Mouse (Mus musculus) adrenal gland, adult 8-10 months (tissue): ENCODE data around the gene Atxn7. TPM values are rescaled to one million over a fixed set of nuclear protein-coding genes. Genes with fewer than 3 reads are reported as not detected.
"Not testable (repeated sequence)": the region's sequence is repeated elsewhere in the genome, so short reads cannot be mapped to it uniquely, and the experiment has no call there.

Experiments
- DNase-seq: peaks from one replicate; pipeline ENCODE4 v3.0.0; 2022
- total RNA-seq, 4 experiments: library from RNA; stranded (reverse); gene quantifications; 2 replicates each; pipeline ENCODE4 v1.2.4; 2022

The Atxn7 gene
- total RNA-seq, 4 experiments from 2014 or later, result 20.2 to 34.2 (median 26.0) TPM

DNA sequence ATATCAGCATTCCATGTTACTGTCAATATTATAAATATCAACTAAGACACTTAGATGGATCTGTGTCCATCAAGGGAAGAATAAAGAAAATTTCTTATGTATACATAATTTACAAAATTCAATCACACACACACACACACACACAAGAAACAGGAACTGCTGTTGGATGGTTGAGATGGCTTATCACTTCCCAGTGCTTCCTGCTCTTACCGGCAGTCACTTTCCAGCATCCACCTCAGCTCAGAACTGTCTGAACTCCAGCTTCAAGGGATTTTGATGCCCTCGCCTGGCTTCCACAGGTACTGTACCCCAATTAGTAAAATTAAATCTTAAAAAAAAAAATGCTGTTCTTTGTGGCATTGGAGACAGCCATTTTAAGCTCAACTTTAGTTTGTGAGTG is 27.2 kb downstream of the Atxn7 start:
- DNase-seq, result no peak

GRCm38 (mm10) chr14:13990741-13991140 is 29.5 kb downstream of the Atxn7 start:
- DNase-seq, result no peak

DNA sequence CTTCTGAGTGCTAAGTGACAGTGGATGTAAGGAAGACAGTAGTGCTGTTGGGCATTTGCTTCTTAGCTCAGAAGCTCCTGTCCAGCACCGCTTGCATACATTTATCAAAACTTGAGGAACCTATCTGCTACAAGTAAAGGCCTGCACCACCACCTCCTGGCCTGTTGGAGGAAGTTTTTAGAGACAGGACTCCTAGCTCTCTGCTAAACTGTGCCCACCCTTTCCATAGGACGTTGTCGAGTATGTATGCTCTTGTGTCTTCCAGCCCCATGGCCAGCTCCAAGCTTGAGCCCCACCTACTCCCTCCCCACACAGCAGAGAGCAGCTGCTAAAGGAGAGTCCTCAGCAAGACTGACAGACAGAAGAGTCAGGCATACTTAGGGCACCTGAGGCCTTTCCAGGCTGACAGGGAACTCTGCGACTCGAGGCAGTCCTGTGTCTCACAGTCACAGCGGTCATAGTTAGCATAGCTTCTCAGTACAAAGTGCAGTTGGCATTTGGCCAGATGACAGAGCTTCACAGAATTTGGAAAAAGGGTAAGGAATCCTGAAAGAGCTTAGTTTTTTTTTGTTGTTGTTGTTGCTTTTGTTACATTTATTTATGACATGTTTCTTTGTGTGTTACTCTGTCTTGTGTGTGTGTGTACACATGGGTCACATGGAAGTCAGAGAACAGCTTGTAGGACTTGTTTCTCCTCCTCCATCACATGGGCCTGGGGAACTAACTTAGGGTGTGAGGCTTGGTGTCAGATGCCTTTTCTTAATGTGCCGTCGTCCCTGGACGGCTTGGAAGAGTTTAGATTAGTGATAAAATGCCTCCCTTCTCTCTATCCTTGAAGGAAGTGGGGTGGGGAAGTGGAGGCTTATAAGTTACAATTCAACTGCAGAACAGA is 34.2 kb downstream of the Atxn7 start:
- DNase-seq, result no peak

DNA sequence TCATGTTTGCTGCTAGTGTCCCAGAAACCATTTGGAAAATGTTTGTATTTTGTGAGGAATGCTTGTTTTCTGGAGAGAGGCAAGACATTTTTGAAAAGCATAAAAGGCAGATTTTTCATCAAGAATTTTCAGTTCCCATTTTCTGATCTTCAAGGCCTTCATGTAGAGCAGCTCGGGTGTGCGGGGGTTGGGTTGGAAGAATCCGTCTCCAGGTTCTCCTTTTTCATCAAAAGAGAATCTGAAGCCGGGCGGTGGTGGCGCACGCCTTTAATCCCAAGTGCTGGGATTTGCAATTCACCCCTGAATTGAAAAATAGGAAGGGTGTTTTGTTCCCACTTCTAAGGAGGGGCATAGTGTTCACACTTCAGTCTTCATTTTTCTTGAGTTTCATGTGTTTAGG is 41.5 kb downstream of the Atxn7 start:
- no peak for DNase-seq

DNA sequence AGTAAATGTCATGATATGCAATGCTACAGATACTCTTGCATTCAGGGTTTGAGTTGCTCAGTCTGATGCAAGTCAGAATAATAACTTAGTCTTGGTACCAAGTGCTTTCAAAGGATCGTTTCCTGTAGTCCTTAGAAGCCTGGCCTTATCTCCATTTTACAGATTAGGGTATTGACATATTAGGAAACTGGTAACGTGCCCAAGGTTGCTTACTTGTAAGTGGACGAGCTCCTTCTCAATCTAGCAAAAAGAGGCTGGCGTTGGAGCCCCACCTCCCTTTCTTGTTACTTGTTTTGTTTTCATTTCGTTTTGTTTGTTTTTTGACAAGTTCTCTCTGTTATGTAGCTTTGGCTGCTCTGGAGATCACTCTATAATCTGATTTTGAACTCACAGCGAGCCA is 48.5 kb downstream of the Atxn7 start:
- no peak for DNase-seq

GRCm38 (mm10) chr14:14012383-14013251 is 51.4 kb downstream of the Atxn7 start:
- peak; percentile 84 for DNase-seq

GRCm38 (mm10) chr14:14013252-14013711 is 52.0 kb downstream of the Atxn7 start:
- peak; percentile 40 for DNase-seq

DNA sequence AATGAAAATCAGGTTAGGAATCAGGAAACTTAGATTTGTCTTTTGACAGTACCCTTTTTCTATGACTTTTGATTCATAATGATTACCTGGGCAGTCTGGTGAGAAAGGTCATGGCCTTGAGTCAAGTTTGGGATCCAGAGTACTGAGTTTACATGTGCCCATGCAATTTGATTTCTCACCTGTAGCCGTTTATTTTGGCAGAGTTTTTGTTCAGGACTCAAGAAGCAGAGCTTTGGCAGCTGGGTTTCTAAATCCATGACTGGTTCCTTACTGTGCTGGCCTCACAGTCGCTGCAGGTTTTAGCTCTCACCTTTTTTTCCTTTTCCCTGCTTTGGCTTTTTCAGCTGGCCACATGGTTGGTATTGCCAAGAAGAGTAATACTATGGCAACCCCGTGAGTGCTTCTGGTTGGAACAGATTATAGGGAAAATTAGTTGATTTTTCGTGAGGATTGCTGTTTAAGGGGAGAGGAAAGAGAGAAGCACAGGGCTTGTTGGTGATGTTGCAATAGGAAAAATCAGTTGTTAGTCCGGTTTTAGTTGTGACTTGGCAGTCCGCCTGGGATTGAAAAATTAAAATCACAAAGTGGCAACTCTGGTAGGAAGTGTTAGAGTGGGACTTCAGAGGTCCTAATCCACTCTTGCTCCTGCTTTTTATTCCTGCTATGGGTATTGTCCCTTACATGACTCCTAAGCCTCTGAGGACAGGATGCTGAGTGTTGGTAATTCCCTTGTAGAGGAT is 53.6 kb downstream of the Atxn7 start:
- DNase-seq, result no peak

DNA sequence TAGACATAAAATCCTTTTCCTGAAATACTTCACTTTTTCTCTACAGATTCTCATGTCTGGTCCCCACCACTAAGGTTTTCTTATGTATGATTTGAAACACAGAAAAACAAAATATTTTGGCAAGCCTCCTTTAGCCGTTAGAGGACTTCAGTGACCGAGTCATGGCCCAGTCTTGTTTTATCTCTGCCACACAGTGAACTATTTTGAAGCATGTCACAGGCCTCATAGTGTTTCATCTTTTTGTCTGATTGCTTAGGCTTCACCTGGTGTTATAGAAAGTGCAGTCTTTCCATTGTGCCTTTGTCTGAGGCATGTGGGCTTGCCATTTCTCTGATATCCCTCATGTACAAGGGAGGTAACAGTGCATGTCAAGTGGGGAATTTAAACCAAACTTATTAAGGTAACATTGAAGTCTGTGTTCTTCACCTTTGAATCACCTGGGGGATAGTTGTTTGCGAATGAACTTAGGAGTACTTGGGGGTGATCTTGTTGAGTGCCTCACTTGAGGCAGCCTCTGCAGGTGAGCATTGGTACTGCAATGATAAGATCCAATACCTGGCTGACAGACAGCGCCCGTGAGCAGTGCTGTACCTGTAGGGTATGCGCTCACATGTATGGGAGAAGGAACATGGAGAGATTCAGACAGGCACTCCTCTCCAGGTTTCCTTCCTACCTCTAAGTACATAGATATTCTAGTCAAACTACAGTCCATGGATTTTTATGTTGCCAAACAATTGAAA is 58.1 kb downstream of the Atxn7 start:
- no peak for DNase-seq

DNA sequence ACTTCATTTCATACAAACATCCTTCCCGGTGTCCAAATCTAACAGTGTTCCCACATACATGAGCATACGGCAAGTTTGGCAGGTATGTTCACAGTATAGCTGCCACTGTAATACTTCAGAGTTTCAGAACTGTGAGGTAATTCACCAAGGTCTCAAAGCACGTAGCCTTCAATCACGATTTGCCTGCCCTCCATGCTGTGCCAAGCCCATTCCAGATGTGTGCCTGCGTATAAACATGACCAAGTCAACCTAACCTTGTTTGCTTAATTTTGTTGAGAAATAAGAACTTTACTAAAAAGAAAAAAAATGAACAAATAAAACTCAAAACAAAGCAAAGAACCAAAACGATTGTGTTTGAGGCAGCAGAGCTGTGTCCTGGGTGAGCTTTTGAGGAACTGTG is 60.0 kb downstream of the Atxn7 start:
- no peak for DNase-seq

DNA sequence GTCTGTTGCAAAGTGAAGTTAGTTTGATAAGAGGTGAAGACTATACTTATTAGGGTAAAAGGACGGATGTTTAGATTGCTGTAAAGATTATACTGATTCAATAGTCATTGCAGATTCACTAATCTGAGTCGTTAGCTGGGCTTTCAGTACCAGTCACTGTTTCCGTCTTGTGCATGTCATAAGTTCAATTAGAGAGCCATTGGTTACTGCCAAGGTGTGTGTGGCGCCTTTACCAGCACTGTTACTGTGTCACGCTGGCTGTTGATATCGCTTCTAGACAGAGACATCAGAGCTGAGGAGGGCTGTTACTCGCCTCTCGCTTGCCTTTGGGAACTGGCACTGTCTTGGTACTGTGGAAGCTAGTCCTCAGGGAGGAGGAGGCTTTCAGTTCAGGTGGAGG is 64.6 kb downstream of the Atxn7 start:
- no peak for DNase-seq

DNA sequence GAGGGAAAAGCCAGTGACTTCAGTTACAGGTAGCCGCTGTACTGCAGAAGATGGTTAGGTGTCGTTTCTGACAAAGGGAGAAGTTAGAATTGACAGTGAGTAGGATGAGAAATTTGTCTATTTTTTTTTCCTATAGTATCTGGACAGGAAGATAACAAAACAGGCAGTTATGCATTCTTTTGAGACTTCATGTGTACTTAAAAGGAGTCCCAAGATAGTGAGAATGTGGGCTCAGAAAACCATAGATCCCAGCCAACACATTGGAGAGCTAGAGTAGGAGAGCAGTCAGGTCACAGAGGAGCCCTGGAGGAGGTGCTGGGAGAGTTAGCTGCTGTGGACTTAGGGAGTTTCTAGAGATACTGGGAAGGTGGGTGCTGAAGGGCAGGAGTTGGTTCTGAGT is 69.4 kb downstream of the Atxn7 start:
- DNase-seq, result no peak

- no peak for DNase-seq
Observed at GRCm38 (mm10) chr14:14032842-14033241, 71.6 kb downstream of the Atxn7 start.

DNA sequence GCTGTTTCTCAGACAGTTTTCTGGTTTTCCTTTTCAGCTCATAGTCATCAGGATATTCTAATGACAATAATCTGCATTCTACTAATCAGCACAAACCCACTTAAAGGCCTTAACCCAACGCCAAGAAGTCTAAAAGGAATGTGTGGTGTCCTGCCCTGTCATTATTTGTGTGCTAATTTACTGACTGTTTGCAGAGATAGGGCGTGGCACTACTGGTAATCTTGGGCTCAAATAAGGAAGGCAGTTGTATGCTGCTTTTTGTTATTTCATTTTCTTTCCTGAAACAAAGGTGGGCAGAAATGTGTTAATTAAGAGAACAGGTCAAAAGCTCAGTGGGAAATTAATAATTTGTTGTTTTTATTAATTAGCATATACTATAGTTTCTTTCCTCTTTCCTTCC is 75.1 kb downstream of the Atxn7 start:
- no peak for DNase-seq

DNA sequence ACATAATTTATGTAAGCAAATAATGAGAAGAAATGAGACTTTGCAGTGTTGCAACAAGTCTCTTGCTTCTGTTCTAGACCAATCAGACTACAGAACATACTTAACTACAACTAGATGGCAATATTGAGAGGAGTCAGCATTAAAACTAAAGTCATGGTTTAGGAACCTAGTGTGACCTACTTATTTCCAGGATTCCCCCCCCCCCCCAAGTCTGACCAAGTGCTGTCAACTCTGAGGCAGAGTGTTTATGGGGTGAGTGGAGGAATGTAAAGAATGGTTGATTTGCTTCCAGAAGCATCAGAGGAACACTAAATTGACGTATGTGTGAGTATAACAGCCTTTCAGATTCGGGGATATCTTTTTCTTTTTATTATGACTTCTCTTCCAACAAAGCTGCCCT is 77.0 kb downstream of the Atxn7 start:
- DNase-seq, result no peak

DNA sequence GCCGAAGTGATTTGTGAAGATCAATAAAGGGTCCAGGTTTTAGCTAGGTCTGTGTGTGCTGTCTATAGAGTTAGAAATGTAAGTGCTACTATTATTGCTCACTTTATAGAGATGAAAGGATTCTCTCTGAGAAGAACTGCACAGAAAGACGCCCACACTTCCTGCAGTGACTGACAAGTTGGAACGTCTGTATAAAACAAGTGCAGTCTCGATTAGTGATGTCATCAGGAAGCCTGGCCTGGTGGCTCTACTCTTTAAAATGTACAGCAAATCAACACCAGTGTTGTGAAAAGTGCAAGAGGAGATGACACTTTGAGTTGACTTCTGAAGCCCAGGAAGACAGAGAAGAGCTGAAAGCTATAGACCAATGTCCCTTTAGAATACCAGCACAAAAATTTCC is 81.1 kb downstream of the Atxn7 start:
- DNase-seq, result no peak

DNA sequence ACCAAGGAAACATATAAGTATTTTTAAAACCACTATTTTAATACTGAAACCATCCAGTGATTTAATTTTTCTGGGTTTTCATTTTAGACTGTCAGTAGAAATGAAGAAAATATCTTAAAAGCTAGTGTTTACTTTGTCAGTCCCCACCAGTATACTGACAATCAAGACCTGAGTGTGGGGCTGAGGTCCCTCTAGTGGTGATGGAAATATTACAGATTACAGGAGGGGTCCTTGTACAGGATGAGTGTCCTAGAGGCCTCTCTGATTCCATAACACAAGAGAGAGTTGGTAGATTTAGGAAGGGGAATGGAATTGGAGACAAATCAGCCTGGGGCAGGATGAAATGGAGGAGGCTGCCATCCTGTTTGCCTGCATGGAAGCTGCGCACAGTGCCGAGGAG is 93.1 kb downstream of the Atxn7 start:
- DNase-seq, result no peak

DNA sequence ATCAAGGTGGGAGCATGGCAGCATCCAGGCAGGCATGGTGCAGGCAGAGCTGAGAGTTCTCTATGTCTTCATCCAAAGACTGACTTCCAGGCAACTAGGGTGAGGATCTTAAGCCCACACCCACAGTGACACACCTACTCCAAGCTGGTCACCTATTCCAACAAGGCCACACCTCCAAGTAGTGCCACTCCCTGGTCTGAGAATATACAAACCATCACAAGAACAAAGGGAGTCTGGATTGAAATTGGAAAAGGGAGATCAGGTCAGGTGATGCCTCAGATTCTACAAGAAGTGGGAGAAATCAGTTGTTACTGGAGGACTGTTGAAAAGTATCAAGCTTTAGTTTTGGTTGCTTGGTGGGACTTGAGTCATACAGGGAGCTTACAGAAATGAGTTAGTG is 98.4 kb downstream of the Atxn7 start:
- not testable (repeated sequence) for DNase-seq

DNA sequence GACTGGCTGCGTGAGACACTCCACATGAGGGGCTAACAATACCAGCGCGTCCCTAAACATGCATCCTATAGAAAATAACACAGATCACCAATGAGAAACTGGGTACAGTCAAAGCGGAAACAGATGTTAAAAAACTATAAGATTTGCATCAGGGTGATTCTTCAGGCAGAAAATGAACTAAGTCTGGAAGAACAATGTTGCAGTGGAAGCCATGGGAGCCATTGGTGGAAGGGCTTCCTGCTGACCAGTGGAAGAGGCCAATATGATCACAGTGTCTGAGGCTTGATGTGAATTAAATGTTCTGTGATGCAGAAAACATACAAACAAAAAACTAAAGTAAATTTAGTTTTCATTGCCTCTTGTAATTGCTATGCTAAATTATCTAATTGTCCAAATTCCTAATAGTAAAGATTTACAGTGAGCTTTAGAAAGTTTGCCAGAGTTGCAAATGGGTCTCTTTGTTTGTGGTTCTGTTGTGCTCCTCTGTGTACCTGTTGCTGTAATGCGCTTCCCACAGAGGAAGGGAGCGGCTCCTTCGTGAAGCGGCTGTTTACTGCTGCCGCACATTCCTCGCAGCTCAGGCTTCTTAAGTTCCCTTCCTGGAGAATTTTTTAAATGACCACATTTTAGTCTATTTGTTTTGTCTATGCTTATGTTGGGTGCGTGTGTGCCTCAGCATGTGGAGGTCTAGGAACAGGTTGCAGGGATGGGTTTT is 101.4 kb downstream of the Atxn7 start:
- DNase-seq, result no peak

DNA sequence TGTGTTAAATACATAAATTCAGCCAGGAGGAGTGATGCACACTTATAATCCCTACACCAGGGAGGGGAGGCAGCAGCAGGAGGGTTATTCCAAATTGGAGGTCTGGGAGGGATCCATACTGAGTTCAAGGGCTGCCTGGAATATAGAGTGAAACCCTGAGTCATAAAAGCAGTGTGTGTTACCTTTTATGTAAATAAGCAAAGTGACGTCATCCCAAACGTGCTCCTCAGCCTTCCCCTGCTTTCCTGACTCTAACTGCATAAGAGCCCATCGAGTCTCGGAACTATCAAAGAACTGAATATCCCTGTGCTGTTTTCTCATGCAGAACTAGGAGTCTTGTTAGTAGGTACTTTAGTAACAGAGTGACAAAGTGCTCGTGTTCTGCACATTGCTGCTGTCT is 102.1 kb downstream of the Atxn7 start:
- DNase-seq, result no peak

DNA sequence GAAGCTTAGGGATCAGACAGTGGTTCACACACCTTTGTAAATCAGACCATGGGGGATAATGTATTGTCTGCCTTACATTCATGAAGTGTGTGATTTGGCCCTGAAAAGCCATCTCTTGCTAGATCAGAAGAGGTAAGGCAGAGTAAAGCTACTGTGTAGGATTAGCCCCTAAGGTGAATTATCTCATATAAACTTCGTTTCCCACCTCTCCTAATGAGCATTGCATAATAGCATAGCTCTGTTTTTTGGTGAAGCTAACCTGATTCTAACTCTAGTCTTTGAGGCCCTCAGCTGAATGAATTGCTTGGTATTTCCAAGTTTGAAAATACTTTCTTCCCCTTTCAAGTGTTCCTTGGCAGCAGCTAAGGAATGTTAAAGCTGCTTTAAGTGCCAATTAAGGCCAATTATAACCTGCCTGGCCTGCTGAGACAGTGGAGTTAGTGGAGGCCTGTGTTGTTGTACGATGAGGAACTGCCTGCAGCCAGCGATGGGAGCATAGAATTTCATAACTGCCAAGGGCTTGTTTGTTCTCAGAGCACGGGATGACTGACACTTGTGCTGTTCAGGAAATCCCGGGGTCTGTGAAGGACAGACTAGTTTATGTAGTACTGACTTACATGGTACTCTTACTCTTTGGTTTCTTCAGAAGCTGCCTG is 103.4 kb downstream of the Atxn7 start:
- DNase-seq, result no peak
